Mouse (Mus musculus) stomach, postnatal 0 days (tissue): ENCODE results near the gene Cdk5rap2. TPM values are rescaled to one million over a fixed set of nuclear protein-coding genes. Genes with fewer than 3 reads are reported as not detected.

Experiments
- ATAC-seq: fragments of 200-750 bp; cut with Nextera tagmentation; 2 replicates; pipeline ENCODE4 v1.8.0; 2017; ENCODE audit not compliant: low FRiP score, low TSS enrichment
- DNase-seq: peaks from one replicate; pipeline ENCODE4 v3.0.0-alpha.2; 2016; ENCODE audit warnings: low spot score
- H3K27ac ChIP-seq: fragments of 300-500 bp; sonication (generic); replicated peaks from 2 replicates; pipeline ENCODE4 v1.5.1; 2014; ENCODE audit warnings: mild to moderate bottlenecking, control low read depth
- H3K27me3 ChIP-seq: fragments of 300-500 bp; sonication (generic); 2 replicates; pipeline ENCODE4 v1.6.1; 2014; ENCODE audit warnings: low read length; ENCODE audit not compliant: control insufficient read depth, insufficient read depth
- H3K36me3 ChIP-seq: fragments of 300-500 bp; sonication (generic); 2 replicates; pipeline ENCODE4 v1.6.1; 2014; ENCODE audit warnings: low read length, mixed read lengths; ENCODE audit not compliant: control insufficient read depth, insufficient read depth
- H3K4me1 ChIP-seq: fragments of 300-500 bp; sonication (generic); replicated peaks from 2 replicates; pipeline ENCODE4 v1.6.1; 2014; ENCODE audit warnings: antibody characterized with exemption; ENCODE audit not compliant: control insufficient read depth, insufficient read depth
- H3K4me2 ChIP-seq: fragments of 300-500 bp; sonication (generic); replicated peaks from 2 replicates; pipeline ENCODE4 v1.6.1; 2014; ENCODE audit warnings: low read depth, mild to moderate bottlenecking, control low read depth, moderate library complexity
- H3K4me3 ChIP-seq: fragments of 300-500 bp; sonication (generic); 2 replicates; pipeline ENCODE4 v1.5.1; 2014; ENCODE audit warnings: low read depth, low read length, control low read depth
- H3K9ac ChIP-seq: fragments of 300-500 bp; sonication (generic); 2 replicates; pipeline ENCODE4 v1.6.1; 2014; ENCODE audit warnings: mild to moderate bottlenecking, low read length, control low read depth, mixed read lengths
- H3K9me3 ChIP-seq: fragments of 300-500 bp; sonication (generic); 2 replicates; pipeline ENCODE4 v1.6.1; 2016; ENCODE audit warnings: low read length; ENCODE audit not compliant: control insufficient read depth
- CTCF ChIP-seq: IDR thresholded peaks from 2 replicates; pipeline ENCODE4 v1.5.1; 2016; ENCODE audit warnings: antibody characterized with exemption, low read depth, mild to moderate bottlenecking, moderate library complexity
- EP300 ChIP-seq: optimal IDR thresholded peaks from 2 replicates; pipeline ENCODE3; 2016; ENCODE audit warnings: antibody characterized with exemption
- WGBS: fragments of 180-500 bp; shearing (Covaris S2); extraction: QIAGEN DNeasy Blood & Tissue Kit; methylation state at CpG from one replicate; pipeline ENCODE4 v1.1.7; 2014; 5-methylcytosine and 5-hydroxymethylcytosine counted together
- polyA plus RNA-seq: library from polyadenylated mRNA; unstranded; fragments of >200 nt; fragmentation: Nextera tagmentation; extraction: Ambion mirVana; gene quantifications from 2 replicates; pipeline ENCODE4 v1.2.1, GENCODE M21; 2015

Cdk5rap2 gene
- polyA plus RNA-seq, 1 experiment from 2014 or later, result 5.1 TPM

DNA sequence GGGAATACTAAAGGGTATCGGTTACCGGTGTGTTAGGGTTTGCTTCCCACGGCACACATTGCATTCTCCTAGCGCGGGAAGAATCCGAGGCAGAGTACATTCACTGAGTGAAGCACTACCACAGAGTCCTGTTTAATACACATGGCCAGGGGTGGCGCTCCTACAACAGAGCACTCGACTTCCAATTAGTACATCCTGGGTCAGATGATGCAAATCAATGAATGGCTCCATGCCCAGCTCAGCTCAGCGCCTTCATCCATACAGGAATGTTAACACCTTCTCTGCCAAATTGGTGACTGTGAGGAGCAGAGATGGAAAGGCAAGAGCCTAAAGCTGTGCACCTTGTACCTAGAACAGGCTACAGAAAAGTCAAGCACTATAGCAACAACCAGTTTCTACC, 109.1 kb downstream of the Cdk5rap2 start:
- 87% methylated on average over 9 of the region's 9 CpGs for WGBS
- H3K9me3 ChIP-seq, result no peaks in the 10 kb centered on the region

DNA sequence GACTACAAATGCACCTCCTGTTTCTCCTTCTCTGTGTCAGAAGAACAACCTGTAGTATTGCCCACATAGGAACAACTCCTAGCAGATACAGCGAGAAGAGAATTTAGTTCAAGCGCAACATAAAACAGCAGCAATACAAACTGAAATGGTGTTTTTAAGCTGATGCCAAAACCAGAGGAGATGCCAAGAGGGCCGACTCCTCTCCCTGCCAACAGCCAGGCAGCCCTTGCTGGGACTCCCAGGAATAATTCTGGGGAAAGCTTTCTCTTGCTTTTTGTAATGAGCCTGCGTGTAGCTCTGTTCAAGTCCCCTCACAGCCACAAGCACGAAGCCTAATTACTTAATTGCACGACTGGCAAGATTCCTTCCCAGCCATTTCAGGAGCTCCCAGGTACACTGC, 120.9 kb downstream of the Cdk5rap2 start:
- ATAC-seq (no peak), DNase-seq (no peak)
- Histone ChIP-seq H3K36me3 (0 out of 2 replicates have a peak, but pooled peaks cover 2% of the 10 kb centered on the region), H3K9me3 (no peaks in the 10 kb centered on the region), H3K4me3 (no peak overlapping the region), H3K4me2 (no peak overlapping the region), H3K27me3 (no peaks in the 10 kb centered on the region), H3K27ac (no peak overlapping the region), H3K4me1 (no peaks in the 10 kb centered on the region), H3K9ac (no peak overlapping the region)
- 93% methylated on average over 6 of the region's 6 CpGs for WGBS
- TF ChIP-seq CTCF (no peak), EP300 (no peak)

More for the DNA sequence above, 109.1 kb downstream of the Cdk5rap2 start:
- ATAC-seq, result no peak
- Histone ChIP-seq H3K4me3 (no peak overlapping the region), H3K9ac (no peak overlapping the region), H3K4me1 (no peaks in the 10 kb centered on the region), H3K27ac (no peak overlapping the region), H3K4me2 (no peak overlapping the region), H3K27me3 (no peaks in the 10 kb centered on the region), H3K36me3 (0 out of 2 replicates have a peak, but pooled peaks cover 2% of the 10 kb centered on the region)
- TF ChIP-seq CTCF (no peak), EP300 (no peak)
- no peak for DNase-seq

DNA sequence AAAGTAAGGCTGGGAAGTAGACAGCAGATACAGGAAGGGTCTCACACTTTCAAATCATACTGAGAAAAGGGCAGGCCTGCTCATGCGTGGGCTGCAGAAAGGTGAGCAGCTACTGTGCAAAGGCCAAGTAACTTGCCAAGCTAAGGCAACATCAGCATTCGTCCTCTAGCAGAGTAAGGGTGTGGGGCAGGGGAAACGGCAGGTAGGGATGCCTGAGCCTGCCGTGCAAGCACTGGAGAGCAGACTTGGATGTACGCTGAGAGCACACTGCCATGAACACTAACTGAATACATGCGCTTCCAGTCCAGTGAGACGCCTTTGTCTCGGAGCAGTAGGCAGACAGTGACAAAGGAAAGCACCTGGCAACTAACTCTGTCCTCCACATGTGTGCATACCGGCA, 127.1 kb downstream of the Cdk5rap2 start:
- Histone ChIP-seq H3K9me3 (no peaks in the 10 kb centered on the region), H3K4me3 (no peak overlapping the region), H3K36me3 (peaks cover 6% of the 10 kb centered on the region; the same call in 1 of the 2 replicates), H3K4me2 (no peak overlapping the region), H3K4me1 (no peaks in the 10 kb centered on the region), H3K27me3 (no peaks in the 10 kb centered on the region), H3K27ac (no peak overlapping the region), H3K9ac (no peak overlapping the region)
- ATAC-seq (no peak), DNase-seq (no peak)
- no peak for TF ChIP-seq EP300
- TF ChIP-seq CTCF, result no peak
- 88% methylated on average over 9 of the region's 9 CpGs for WGBS

DNA sequence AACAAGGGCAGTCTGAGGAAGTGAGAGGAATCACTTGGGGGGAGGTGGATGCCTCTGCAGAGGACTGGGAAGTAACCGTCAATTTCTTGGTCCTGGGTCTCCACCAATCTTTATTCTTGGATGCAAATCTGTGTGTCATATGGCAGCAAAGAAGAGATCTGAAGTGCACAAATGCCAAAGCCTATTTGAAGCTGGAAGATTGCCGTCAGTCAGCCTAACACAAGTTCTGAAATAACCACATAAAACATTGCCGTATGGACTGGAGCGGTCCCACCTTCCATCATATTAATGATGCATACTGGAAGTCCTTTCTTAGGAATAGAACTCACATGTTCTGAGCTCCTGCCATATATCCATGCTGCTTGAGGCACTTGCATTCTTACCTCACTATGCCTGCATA, 131.4 kb downstream of the Cdk5rap2 start:
- DNase-seq, result no peak
- Histone ChIP-seq H3K27me3 (no peaks in the 10 kb centered on the region), H3K36me3 (peaks cover 6% of the 10 kb centered on the region; the same call in 1 of the 2 replicates), H3K9me3 (no peaks in the 10 kb centered on the region), H3K4me1 (no peaks in the 10 kb centered on the region), H3K27ac (no peak overlapping the region), H3K4me3 (no peak overlapping the region), H3K4me2 (no peak overlapping the region), H3K9ac (no peak overlapping the region)
- no peak for ATAC-seq
- 94% methylated on average over 4 of the region's 4 CpGs for WGBS
- TF ChIP-seq CTCF (no peak), EP300 (no peak)

DNA sequence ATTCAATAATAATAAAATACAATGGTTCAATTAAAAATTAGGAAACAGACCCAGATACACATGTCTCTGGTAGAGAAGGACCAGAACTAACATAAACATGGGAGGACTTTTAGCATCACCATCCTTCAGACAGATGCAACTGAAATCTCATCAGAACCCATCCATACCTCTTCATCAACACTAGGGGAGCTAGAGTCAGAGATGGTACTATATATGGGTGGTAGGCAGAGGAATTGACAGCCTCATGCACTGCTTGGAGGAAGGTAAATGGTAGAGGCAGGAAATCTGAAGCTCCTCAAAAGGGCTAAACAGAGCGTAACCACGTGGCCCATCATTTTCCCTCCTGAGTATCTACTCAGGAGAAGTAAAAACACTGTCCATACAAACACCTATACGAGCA, 132.2 kb downstream of the Cdk5rap2 start:
- 97% methylated on average over 3 of the region's 3 CpGs for WGBS

DNA sequence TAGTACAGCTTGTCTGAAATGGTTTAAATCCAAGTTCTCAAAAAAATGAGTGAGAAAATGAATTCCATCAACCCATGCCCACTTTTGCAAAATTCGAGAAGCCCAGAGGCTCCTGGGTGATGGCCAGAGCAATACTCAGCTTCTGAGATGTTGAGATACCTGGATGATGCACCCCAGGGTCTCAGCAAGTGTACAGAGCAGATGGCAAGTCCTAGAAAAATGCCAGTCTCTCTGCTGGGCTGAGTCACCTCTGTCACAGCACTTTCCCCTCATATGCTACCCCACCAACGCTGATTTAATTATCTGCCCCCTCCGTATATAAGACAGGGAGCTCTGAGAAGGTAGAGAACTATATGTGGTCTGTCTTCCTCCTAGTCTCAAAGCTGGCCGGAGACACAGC, 137.3 kb downstream of the Cdk5rap2 start:
- Histone ChIP-seq H3K27me3 (no peaks in the 10 kb centered on the region), H3K9me3 (no peaks in the 10 kb centered on the region), H3K27ac (no peak overlapping the region), H3K36me3 (0 out of 2 replicates have a peak, but pooled peaks cover 3% of the 10 kb centered on the region), H3K4me1 (no peaks in the 10 kb centered on the region), H3K9ac (no peak overlapping the region), H3K4me3 (no peak overlapping the region), H3K4me2 (no peak overlapping the region)
- ATAC-seq (no peak), DNase-seq (no peak)
- 85% methylated on average over 4 of the region's 4 CpGs for WGBS
- no peak for TF ChIP-seq EP300

More for the DNA sequence above, 132.2 kb downstream of the Cdk5rap2 start:
- no peak overlapping the region for H3K4me2 ChIP-seq
- TF ChIP-seq EP300 (no peak), CTCF (peak; percentile 52)
- no peak overlapping the region for H3K9ac ChIP-seq
- H3K36me3 ChIP-seq, result peaks cover 6% of the 10 kb centered on the region; the same call in 1 of the 2 replicates
- H3K4me3 ChIP-seq, result no peak overlapping the region
- no peaks in the 10 kb centered on the region for H3K9me3 ChIP-seq
- H3K27me3 ChIP-seq, result no peaks in the 10 kb centered on the region
- DNase-seq (no peak), ATAC-seq (no peak)
- H3K27ac ChIP-seq, result no peak overlapping the region
- H3K4me1 ChIP-seq, result no peaks in the 10 kb centered on the region
